Mouse (Mus musculus) olfactory bulb, adult 2 months (tissue): ENCODE measurements at regions not wholly inside any gene's neighbourhood (a gene's known extent, or its start where the extent isn't known, plus 50 kb on each side); places are given as distances from the start of the nearest gene placed in this dataset.

Source experiments
- CTCF ChIP-seq: fragments of 200-500 bp; IDR thresholded peaks from 2 replicates; pipeline ENCODE4 v1.5.1; 2012; ENCODE audit warnings: low read depth, mild to moderate bottlenecking, low read length, moderate library complexity; ENCODE audit not compliant: insufficient read depth
- POLR2A ChIP-seq: fragments of 200-500 bp; IDR thresholded peaks from 2 replicates; pipeline ENCODE4 v1.6.1; 2012; ENCODE audit warnings: mild to moderate bottlenecking, low read depth, low read length, moderate library complexity; ENCODE audit not compliant: insufficient read depth

DNA sequence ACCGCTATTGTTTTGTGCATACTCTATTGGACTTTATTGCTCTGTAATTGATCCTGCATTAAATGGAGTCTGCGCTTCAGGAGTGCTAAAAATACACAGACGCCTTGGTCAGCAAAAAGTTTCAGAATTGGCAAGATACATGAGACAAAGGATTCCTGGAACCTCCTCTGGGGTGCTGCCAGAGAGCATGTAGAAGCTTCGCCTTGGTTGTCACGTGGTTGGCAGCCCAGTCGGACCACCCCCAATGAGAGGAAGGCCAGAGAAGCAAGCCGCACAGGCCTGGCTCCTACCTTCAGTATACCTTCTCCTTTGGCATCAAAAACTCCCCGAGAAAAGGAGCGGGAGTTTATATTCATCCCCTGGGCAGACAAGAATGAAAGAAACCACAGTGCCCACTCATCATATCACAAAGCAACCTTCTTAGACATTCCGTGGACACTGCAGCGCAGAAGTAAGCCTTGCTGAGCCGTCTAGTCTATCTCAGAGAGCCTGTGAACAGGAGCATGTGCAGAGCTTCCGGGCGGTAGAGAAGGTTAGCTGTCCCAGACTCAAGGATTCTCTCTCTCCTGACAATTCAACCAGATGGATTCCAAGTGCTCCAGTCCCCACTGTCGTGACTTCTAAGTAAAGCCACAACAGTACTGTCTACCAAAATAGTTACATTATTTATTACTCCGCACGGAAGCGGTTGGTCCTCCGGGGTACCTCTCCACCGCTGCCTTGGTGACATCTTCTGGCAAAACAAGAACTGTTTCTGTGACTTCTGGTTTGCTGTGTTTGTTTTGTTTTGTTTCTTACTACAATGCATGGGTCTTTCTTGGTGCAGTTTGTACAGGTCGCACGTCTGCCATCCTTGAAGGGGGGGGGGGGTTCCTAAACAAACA, 85.6 kb upstream of the Myo10 start:
- TF ChIP-seq CTCF (no peak), POLR2A (peak; percentile 16; the same call in 1 of the 2 replicates)
